Mouse (Mus musculus) neutrophil, adult 5-6 weeks (primary cell): Measurements from ENCODE around the gene Zfhx3. TPM values are rescaled to one million over a fixed set of nuclear protein-coding genes. Genes with fewer than 3 reads are reported as not detected.
A peak's percentile ranks its signal among the peaks of the same experiment; 100 is the strongest.

Source experiments
- ATAC-seq: fragments of 151-379, 151-347 bp; 2 replicates; pipeline ENCODE4 v1.8.0; 2017; ENCODE audit warnings: mild to moderate bottlenecking, moderate TSS enrichment; ENCODE audit not compliant: insufficient number of reproducible peaks, poor library complexity, low FRiP score, severe bottlenecking; ENCODE audit errors: extremely low read depth
- total RNA-seq: library from RNA; stranded (forward); fragments of 200-1000 nt; gene quantifications from 2 replicates; pipeline ENCODE4 v1.2.3, GENCODE M21; 2017

The Zfhx3 gene
- total RNA-seq, 1 experiment from 2014 or later: 1.7 TPM

DNA sequence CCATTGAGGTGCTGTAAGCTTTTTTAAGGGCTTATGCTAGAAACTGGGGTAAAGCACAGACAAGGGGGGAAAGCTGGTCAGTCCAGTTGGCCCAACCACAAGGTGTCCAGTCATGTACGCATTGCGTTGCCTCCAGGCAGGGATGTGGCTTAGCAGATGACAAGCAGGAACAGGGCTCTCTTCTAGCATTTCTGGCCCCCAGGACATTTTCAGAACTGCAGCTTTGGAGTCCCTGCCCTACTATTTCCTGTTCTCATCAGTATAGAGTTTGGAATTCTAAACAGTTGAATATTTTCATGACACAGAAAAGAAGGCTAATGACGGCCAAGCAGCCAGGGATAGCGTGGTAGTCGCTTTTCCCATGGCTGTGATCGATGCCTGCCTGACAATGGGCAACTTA is 706.5 kb downstream of the Zfhx3 start:
- ATAC-seq: no peak

DNA sequence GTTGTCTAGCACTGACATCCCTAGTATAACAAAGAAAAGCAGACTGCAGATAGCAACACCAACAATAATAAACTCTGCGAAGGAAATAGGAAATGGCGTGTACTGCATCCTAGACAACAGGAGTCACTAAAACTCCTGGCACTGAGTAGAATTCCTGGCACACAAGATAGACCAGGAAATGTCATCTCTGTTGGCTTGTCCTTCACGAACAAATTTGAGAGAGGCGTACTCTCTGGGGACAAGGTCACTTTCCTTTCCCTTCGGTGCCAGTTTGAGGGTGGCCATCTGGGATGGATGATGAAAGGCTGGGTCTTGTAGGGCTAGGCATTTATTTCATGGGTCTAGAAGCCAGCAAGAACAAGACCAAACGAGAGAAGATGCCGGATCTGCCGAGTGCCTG is 708.4 kb downstream of the Zfhx3 start:
- no peak for ATAC-seq

DNA sequence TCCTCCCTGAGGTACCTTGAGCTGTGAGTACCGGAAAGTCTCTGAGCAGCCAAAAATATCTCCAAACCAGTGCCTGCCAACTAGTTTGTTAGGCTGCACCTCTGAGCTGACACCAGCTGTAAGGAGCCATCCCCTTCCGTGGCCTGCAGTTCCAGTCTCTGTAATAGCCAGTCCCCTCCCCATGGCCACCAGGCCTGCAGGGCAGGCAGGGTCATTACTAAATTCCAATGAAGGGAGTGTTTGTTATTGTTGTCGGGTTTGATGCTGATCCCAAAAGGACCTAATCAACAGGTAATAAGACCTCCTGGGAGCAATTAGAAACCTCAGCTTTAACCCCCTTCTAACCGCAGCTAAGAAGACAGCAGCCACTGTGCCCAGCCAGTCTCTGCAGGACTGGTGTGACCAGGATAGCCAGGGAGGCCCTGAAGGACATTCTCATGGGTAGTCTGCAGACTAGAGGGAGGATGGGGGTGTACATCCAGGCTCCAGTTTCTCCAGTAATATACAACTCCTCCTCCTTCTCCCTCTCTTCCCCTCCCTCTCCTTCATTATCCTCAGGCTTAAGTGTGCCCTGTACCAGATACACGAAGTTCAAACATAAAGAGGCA is 719.1 kb downstream of the Zfhx3 start:
- ATAC-seq: no peak

DNA sequence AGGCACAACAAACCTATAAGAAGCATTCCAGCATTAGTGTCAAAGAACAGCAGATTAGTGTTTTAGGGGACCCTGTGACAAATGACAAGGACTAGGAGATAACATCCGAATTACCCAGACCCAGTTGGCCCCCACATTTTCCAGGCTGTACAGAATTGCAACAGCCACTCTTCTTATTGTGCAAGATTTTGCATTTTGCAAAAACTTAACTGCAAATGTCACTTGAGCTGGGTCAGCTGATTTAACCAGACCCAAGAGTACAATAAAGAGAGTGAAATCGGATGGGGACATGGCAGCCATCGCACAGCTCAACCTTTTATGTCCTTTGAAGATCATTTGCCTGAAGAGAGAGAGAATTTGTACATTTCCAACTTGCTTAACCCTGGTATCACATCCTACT is 720.3 kb downstream of the Zfhx3 start:
- ATAC-seq: no peak

DNA sequence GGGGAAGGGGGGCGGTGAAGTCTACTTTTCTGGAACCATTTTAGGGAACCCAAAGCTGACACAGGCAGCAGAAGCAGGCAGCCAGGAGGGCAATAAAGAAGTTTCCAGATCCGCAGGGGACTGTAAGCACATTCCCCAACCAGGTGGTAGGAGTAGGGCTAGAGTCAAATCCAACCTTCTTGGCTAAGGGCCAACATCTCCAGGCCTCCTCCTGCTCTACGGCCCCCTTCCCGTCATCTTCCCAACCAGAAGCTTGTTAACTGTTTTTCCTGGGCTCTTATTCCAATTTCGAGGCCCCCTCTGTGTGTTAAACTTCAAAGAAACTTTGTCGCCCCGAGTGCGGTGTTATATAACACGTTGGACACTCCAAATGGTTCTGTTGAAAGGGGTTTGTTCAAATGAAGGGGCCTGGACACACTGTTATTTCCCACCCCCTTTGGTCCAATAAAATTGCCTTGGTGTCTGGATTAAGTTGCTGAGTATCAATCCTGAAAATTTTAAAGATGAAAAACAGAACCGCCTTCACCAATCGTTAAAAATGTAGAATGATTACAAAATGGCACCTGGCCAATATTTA is 729.6 kb downstream of the Zfhx3 start:
- no peak for ATAC-seq

DNA sequence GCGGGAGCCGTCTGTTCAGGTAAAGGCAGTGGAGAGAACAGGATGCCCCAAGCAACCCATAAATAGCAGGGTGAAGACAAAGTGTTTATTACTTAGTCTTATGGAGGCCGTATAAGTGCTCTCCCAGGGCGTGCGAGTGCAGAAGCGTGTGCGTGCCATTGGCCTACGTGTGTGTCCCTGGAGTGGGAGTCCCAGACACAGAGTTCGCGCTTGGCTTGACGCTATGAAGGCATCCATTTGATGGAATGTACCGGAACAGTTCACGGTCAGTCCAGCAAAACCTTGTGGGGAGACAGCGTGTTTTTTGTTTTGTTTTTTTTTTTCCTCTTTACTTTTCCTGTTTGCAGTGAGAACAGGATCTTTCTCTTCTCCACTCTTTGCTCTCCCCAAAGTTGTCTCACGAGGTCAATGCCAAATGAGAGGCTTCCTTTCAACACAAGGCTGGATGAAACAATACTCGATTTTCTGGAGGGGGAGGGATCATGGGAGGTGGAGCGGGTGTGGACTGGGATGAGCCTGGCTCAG is 732.6 kb downstream of the Zfhx3 start:
- ATAC-seq: no peak

DNA sequence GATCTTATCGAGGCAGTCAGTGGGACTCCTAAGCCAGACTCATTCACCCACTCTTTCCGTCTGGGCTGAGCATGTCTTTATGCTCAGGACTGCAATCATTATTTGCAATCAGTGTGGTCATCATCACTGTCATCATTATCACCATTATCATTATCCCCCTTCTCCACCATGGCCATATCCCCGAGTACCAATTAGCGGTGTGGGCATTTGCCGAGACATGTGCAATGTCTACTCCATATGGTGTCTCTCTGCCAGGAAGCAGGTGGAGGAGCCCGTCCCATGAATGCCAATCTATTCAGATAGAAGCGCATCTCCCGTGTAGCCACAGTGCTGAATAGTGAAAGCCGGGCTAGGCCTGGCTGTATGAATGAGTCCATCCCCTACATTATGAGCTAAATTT is 747.2 kb downstream of the Zfhx3 start:
- ATAC-seq: no peak

DNA sequence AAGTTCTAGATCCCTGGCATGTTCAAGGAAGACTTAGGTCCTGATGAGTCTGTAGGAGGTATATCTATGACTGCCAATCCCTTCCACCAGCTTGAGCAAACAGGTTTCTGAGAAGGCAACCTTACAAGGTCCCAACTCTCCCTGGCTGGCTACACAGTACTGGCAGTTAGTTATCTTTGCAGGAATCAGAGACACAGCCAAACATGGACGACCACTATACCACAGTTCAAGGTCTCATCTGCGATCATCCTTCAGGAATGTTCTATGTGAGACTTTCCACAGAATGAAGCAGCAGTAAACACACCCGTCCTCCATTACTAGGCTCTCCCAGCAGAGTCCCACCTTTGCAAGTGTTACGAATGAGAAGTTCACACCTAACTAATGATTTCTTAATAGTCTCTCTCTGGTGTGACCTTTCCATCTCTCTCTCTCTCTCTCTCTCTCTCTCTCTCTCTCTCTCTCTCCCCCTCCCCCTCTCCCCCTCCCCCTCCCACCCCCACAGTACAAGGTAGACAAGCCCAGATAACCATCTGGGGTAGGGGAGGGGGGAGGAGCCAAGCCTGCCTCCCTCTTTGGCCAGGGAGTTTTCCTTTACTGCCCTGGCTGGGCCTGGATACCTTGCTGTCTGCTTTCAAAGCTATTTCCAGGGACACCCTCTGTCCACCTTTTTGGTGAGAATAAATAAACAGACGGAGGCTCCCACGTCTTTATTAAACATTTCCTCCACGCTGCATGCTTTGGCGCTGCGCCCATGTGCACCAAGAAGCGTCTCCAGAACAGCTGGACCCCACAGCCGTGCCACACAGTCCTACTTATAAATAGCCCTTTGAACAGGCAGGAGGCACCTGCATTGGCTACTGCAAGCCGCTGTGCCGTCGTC is 748.4 kb downstream of the Zfhx3 start:
- no peak for ATAC-seq

DNA sequence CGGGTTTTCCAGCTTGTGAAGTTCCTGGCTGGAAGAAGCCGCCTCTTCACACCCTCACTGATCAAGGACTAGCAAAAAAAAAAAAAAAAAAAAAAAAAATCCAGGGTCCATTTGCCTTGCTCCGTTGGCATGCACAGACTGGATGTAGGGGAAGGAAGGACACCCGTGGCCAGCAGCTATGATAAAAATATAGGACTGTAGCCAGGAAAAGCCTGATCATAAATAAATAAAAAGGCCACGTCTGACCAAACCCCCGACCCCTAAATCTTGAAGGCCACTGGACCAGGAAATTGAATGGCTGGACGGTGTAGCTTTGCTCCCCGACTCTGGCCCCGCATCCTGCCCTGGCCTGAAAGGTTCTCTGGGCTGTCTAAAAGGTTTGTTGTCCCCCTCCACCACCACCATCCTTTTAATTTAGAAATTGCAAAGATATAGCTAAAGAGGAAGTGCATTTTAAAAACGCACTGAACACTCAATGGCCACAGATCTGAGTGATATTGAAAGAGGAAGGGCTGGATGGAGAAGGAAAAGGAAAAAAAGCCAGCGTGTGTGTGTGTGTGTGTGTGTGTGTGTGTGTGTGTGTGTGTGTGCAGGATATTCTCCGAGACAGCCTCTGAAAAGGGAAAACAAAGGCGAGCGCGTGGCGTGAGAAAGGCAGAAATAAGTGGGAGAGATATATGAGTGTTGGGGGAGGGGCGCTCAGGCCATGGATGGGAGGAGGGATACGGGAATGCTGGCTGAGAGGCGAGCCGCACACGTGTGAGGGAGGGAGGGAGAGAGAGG is 749.2 kb downstream of the Zfhx3 start:
- peak; percentile 70 for ATAC-seq

DNA sequence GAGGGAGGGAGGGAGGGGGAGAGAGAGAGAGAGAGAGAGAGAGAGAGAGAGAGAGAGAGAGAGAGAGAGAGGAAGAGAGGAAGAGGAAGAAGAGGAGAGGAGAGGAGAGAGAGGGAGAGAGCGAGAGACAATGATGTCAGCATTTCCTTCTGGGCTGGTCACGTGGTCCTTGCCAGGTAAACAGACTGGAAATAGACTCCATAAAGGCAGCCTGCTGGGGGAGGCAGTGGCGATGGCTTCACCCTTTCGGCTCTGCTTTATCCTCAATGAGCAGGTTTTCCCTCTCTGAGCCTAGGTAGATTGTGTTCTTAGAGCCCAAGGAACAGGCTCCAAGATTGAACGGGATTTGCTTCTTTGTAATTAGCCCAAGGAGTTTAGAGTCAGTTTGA is 749.8 kb downstream of the Zfhx3 start:
- ATAC-seq: no peak; the same call in 1 of the 2 replicates

DNA sequence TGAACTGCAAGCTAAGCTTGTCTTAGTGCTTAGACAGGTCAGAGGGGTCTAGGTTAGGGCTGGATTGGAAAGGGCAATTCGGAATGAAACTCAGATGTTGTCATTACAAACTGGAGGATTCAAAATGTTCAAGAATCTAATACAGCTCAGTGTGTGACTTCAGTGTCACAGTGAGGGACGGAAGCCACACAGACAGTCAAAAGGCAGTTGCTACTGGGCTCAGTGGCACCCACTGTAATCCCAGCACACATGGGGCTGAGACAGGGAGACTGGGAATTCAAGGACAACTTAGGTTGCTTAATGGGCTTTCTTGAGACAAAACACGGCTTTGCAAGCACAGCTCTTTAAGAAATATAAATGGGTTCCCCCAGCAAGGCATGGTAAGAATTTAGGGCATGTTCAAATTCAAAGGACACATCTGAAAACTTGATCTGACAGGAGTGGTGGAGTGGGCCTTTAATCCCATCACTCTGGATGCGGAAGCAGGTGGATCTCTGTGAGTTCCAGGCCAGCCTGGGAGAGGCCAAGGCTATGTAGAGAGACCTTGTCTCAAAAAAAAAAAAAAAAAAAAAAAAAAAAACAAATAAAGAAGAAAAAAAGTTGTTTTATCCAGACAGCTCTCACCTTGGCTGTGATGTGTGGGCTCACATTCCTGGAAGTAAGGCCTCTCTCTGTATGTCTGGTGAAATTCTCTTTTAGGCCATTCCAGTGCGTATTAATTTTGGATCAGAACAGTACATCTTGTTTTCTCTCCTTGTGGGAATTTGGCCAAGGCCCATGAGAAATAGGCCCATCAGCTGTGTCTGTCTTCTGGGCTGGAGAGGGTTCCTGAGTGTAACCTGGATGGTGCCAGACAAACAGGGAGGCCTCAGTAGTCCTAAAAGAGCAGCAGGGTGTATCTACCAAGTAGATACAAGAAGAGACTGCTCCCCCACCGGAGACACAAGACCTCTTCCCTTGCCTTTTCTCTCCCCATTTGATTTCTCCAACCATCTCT is 750.5 kb downstream of the Zfhx3 start:
- ATAC-seq: no peak

DNA sequence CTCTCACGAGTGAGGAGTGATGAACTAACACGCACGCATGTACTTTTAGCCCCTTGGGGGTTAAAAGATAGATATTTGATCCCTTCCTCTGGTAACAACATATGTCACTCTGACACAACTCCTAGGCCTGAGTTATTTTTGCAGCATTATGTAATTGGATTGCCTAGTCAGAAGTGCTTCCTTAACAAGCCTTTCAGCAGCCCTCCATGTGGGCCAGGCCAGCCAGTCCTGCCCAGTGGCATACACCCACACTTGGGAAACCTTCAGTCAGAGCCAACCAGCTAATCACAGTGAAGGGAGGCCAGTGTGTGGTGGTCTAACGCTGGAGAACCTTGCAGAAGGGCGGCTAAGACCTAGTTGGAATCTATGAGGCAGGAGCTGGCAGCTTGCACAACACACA is 751.4 kb downstream of the Zfhx3 start:
- ATAC-seq: no peak

DNA sequence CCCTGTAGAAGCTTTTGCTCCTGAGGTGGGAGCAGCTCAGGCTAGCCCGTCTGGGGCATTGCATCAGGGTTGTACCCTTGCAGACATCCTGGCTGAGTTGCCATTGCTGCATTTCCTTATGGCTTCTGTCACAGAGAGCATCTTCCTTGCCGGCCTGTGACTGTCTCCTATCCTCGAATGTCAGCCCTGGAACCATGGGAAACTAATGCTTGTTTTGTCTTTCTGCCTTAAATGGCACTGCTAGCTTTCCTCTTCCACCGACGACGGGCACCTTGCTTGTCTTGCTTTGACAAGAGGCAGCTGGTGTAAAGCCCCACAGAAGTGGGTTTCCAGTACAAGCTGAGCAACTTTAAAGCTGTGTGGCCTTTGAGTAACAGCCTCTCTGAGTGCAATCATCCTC is 752.1 kb downstream of the Zfhx3 start:
- ATAC-seq: no peak

DNA sequence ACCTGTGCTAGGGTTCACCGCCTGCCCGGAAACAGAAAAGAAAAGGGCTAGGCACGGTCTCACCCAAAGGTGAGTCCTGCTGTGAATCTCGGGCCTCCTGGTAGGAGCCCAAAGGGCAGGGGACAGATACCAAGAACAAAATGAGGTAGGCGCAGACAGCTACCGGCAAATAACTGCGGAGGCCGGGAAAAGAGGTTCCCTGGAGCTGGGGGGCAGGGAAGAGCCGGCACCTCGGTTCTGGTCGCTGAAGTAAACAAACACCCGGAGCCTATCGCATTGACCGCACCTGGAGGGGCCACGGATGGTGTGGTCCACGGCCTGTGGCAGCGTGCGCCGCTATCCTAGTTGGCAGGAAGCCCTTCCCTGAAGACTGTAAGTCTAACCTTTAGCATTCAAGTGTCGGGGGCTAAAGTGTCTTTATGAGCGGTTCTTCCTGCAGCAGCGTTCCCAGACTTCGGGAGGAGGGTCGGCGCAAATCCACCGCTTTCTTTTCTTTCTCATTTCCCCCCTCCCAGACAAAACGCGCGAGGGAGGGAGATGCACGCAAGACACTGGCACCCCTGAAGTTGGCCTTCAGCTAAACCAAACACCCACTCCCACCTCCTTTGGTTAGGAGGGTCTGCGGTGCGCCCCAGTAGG is 752.9 kb downstream of the Zfhx3 start:
- no peak for ATAC-seq

DNA sequence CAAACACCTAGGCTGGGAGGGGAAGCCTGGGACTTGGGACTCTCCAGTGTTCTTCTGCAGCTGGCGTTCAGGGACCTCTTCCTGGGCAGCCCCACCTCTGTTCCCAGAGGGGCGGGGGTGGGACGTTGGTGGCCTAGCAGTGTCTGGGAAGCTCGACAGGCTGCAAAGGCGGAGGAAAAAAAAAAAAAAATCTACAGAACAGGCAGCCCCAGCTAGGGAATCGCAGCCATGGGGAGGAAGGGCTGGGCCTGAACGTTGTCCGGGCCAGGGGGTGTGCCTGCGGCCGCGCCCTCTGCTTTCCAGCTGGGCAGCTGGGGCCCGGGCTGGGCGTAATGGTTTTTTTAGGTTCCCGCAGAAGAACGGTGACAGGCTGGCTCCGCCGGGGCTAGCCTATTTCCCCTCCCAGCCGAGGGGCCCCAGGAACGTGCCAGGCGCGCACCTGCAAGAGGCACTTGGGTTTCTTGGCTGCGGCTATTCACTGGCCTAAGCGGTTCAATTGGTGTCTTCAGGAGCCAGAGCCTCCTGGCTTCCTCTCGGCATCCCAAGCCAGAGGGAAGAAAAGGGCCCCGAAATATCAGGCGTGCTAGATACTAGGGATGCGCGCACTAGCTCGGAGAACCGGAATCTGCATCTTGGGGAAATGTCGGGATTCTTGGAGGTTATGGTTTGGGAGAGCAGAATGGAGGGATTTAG is 753.6 kb downstream of the Zfhx3 start:
- ATAC-seq: no peak

DNA sequence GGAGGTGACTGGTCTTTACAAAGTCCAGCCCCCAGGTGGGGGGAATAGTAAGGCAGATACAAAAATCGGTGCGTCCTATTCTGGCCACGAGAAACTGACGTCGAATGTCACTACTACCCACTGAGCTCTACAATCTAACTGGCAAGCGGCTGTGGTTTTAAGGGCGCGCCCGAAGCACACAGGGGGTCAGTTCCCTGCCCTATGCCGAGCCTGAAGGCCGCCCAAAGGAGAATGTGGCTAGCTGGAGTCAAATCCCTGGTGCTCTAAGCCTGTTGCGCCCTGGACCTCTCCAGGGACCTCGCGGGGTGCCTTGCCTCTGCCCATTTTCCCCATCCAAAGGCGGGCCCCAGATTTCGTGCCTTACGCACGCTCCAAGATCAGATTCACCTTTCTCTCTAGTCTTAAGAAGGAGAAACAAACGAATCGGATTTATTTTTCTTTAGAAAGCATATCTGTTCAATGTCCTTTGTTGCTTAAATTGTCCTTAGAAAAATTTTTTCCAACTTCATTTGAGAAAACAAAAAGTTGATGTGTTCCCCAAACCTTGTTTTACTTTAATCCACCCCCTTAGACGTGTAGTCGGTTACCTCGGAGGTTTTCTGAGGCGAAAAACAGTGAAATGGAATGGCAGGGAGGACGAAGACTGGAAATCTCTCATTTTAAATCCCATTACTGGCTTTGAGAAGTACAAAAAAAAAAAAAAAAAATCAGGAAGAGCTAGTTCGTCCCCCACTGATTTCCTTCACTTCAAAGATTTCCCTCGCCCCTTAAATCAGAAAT is 754.4 kb downstream of the Zfhx3 start:
- no peak for ATAC-seq
